Mouse (Mus musculus) hindbrain, embryonic 15.5 days (tissue): ENCODE measurements around the gene Atxn7l1. TPM values are rescaled to one million over a fixed set of nuclear protein-coding genes. Genes with fewer than 3 reads are reported as not detected.

Experiments used
- ATAC-seq: fragments of 200-750 bp; cut with Nextera tagmentation; 2 replicates; pipeline ENCODE4 v1.8.0; 2017; ENCODE audit warnings: low read depth, moderate number of reproducible peaks, moderate TSS enrichment; ENCODE audit not compliant: low FRiP score
- H3K27ac ChIP-seq: fragments of 300-500 bp; sonication (generic); replicated peaks from 2 replicates; pipeline ENCODE4 v1.5.1; 2015; ENCODE audit warnings: mild to moderate bottlenecking, inconsistent platforms
- H3K27me3 ChIP-seq: fragments of 300-500 bp; sonication (generic); 2 replicates; pipeline ENCODE4 v1.6.1; 2015; ENCODE audit warnings: control low read depth, inconsistent platforms
- H3K36me3 ChIP-seq: fragments of 300-500 bp; sonication (generic); 2 replicates; pipeline ENCODE4 v1.6.1; 2015; ENCODE audit warnings: control low read depth, inconsistent platforms
- H3K4me1 ChIP-seq: fragments of 300-500 bp; sonication (generic); replicated peaks from 2 replicates; pipeline ENCODE4 v1.6.1; 2015; ENCODE audit warnings: control low read depth, inconsistent platforms
- H3K4me2 ChIP-seq: fragments of 300-500 bp; sonication (generic); 2 replicates; pipeline ENCODE4 v1.6.1; 2015; ENCODE audit warnings: moderate library complexity, mild to moderate bottlenecking, inconsistent platforms
- H3K4me3 ChIP-seq: fragments of 300-500 bp; sonication (generic); 2 replicates; pipeline ENCODE4 v1.5.1; 2015; ENCODE audit warnings: mild to moderate bottlenecking, inconsistent platforms
- H3K9ac ChIP-seq: fragments of 300-500 bp; sonication (generic); 2 replicates; pipeline ENCODE4 v1.6.1; 2015; ENCODE audit warnings: inconsistent platforms
- H3K9me3 ChIP-seq: fragments of 300-500 bp; sonication (generic); 2 replicates; pipeline ENCODE4 v1.6.1; 2016; ENCODE audit warnings: control low read depth, inconsistent platforms
- WGBS: fragments of 180-500 bp; shearing (Covaris S2); methylation state at CpG from one replicate; pipeline ENCODE4 v1.1.7; 2015; 5-methylcytosine and 5-hydroxymethylcytosine counted together
- polyA plus RNA-seq: library from polyadenylated mRNA; unstranded; fragments of >200 nt; fragmentation: Nextera tagmentation; extraction: Ambion mirVana; gene quantifications from 2 replicates; pipeline ENCODE4 v1.2.1, GENCODE M21; 2015

Gene Atxn7l1
- polyA plus RNA-seq, 1 experiment from 2014 or later: 23.6 TPM

GRCm38 (mm10) chr12:33267965-33268364 lies 120.5 kb downstream of the Atxn7l1 start:
- Histone ChIP-seq H3K4me2 (no peak overlapping the region), H3K27ac (no peak overlapping the region), H3K27me3 (no peaks in the 10 kb centered on the region), H3K9me3 (no peaks in the 10 kb centered on the region), H3K36me3 (no peaks in the 10 kb centered on the region), H3K4me1 (peaks cover 18% of the 10 kb centered on the region), H3K4me3 (no peak overlapping the region), H3K9ac (no peak overlapping the region)
- no peak for ATAC-seq
- WGBS: 66% methylated on average over 4 of the region's 4 CpGs

- 75% methylated on average over 5 of the region's 5 CpGs for WGBS
Measured at GRCm38 (mm10) chr12:33269743-33270142, 122.2 kb downstream of the Atxn7l1 start.

DNA sequence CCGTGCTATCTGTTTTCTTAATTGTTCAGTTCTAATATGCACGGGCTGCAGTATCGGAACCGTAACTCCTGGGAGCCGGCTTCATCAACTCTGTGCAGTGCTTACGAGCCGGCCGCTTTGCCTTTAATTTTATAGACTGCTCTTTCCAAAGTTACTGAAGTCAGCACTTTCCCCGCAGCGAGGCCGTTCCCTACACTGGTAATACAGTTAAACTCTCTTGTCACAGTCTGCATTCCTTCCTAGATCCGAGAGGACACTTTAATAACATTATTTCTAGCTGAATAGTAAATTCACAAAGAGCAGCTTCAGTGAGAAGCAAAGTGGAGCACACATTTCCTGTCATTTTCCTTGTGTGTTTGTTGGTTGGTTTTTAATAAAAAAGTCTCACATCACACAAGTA lies 124.4 kb downstream of the Atxn7l1 start:
- H3K4me1 ChIP-seq: peaks cover 18% of the 10 kb centered on the region

More at GRCm38 (mm10) chr12:33269743-33270142, 122.2 kb downstream of the Atxn7l1 start:
- no peak for ATAC-seq
- Histone ChIP-seq H3K36me3 (no peaks in the 10 kb centered on the region), H3K9ac (no peak overlapping the region), H3K27ac (no peak overlapping the region), H3K4me1 (peaks cover 18% of the 10 kb centered on the region), H3K4me3 (no peak overlapping the region), H3K27me3 (no peaks in the 10 kb centered on the region), H3K4me2 (no peak overlapping the region), H3K9me3 (no peaks in the 10 kb centered on the region)

GRCm38 (mm10) chr12:33272441-33272840 lies 124.9 kb downstream of the Atxn7l1 start:
- H3K27ac ChIP-seq: 0 out of 2 replicates have a peak overlapping the region, but pooled peaks have one; percentile 26
- no peaks in the 10 kb centered on the region for H3K36me3 ChIP-seq
- no peak overlapping the region for H3K4me2 ChIP-seq
- WGBS: 48% methylated on average over 9 of the region's 9 CpGs
- H3K9me3 ChIP-seq: no peaks in the 10 kb centered on the region
- no peaks in the 10 kb centered on the region for H3K27me3 ChIP-seq
- H3K4me1 ChIP-seq: peaks cover 17% of the 10 kb centered on the region
- ATAC-seq: no peak
- no peak overlapping the region for H3K9ac ChIP-seq
- H3K4me3 ChIP-seq: no peak overlapping the region

More for the DNA sequence above, 124.4 kb downstream of the Atxn7l1 start:
- H3K4me3 ChIP-seq: no peak overlapping the region
- H3K9ac ChIP-seq: no peak overlapping the region
- ATAC-seq: 0 out of 2 replicates have a peak, but pooled peaks have one; percentile 37
- no peaks in the 10 kb centered on the region for H3K36me3 ChIP-seq
- no peak overlapping the region for H3K4me2 ChIP-seq
- 58% methylated on average over 12 of the region's 12 CpGs for WGBS
- 0 out of 2 replicates have a peak overlapping the region, but pooled peaks have one; percentile 26 for H3K27ac ChIP-seq
- H3K9me3 ChIP-seq: no peaks in the 10 kb centered on the region
- no peaks in the 10 kb centered on the region for H3K27me3 ChIP-seq

DNA sequence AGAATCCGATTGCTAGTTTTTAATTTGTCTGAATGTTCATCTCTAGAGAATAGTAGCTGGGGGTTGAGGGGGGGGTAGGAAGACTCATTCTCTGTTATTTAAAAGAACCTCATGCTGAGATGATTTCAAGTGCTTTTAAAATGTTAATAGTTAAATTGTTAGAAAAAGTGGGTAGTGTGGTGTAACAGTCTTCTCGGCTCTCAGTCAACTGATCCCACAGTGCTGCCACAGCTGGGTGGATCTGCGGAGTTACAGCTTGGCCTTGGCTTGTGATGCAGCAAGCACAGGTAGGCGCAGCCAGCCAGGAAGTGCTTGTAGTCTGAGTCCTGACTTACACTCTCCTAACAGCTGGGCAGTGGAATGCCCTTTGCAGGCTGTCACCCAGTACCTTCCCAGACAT lies 125.7 kb downstream of the Atxn7l1 start:
- H3K27ac ChIP-seq: no peak overlapping the region
- no peak for ATAC-seq
- H3K36me3 ChIP-seq: no peaks in the 10 kb centered on the region
- WGBS: 54% methylated on average over 4 of the region's 4 CpGs
- no peak overlapping the region for H3K4me2 ChIP-seq
- H3K27me3 ChIP-seq: no peaks in the 10 kb centered on the region
- H3K4me3 ChIP-seq: no peak overlapping the region
- H3K4me1 ChIP-seq: peaks cover 12% of the 10 kb centered on the region; the same call in 1 of the 2 replicates
- H3K9me3 ChIP-seq: no peaks in the 10 kb centered on the region
- no peak overlapping the region for H3K9ac ChIP-seq

GRCm38 (mm10) chr12:33273668-33274067 lies 126.2 kb downstream of the Atxn7l1 start:
- no peak overlapping the region for H3K9ac ChIP-seq
- no peak for ATAC-seq
- WGBS: 86% methylated on average over 9 of the region's 9 CpGs

GRCm38 (mm10) chr12:33276028-33276427 lies 128.5 kb downstream of the Atxn7l1 start:
- Histone ChIP-seq H3K9ac (no peak overlapping the region), H3K9me3 (no peaks in the 10 kb centered on the region), H3K27ac (no peak overlapping the region), H3K27me3 (no peaks in the 10 kb centered on the region), H3K36me3 (no peaks in the 10 kb centered on the region), H3K4me2 (no peak overlapping the region), H3K4me1 (peaks cover 12% of the 10 kb centered on the region; the same call in 1 of the 2 replicates), H3K4me3 (no peak overlapping the region)
- WGBS: 78% methylated on average over 1 of the region's 1 CpGs
- ATAC-seq: no peak

More at GRCm38 (mm10) chr12:33273668-33274067, 126.2 kb downstream of the Atxn7l1 start:
- H3K36me3 ChIP-seq: no peaks in the 10 kb centered on the region
- no peak overlapping the region for H3K4me2 ChIP-seq
- no peak overlapping the region for H3K27ac ChIP-seq
- no peaks in the 10 kb centered on the region for H3K9me3 ChIP-seq
- no peaks in the 10 kb centered on the region for H3K27me3 ChIP-seq
- peaks cover 12% of the 10 kb centered on the region; the same call in 1 of the 2 replicates for H3K4me1 ChIP-seq
- no peak overlapping the region for H3K4me3 ChIP-seq

DNA sequence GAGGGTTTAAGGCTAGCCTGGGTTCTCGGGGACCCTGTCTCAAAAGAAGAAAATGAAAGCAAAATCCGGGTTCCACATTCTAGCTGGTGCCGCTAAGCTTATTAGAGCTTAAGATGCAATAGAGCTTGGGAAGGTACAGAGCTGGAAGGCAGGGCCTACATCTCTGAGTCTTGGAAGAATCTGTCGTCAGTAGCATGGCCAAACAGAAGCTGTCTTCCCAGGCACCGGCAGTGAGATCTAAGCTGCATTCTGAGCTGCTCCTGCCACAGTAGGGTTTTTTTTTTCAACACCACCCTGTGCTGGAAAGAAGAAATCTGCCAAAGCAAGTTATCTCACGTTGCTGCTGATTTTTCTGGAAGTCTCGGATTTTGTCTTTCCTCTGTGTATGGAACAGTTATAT lies 129.9 kb downstream of the Atxn7l1 start:
- ATAC-seq: no peak
- no peak overlapping the region for H3K4me2 ChIP-seq
- peaks cover 5% of the 10 kb centered on the region; the same call in 1 of the 2 replicates for H3K4me1 ChIP-seq
- no peaks in the 10 kb centered on the region for H3K36me3 ChIP-seq
- no peaks in the 10 kb centered on the region for H3K27me3 ChIP-seq
- no peaks in the 10 kb centered on the region for H3K9me3 ChIP-seq
- H3K4me3 ChIP-seq: no peak overlapping the region
- H3K9ac ChIP-seq: no peak overlapping the region
- H3K27ac ChIP-seq: no peak overlapping the region
- 88% methylated on average over 7 of the region's 7 CpGs for WGBS

- no peak overlapping the region for H3K9ac ChIP-seq
- H3K4me2 ChIP-seq: no peak overlapping the region
- no peaks in the 10 kb centered on the region for H3K36me3 ChIP-seq
- H3K27me3 ChIP-seq: no peaks in the 10 kb centered on the region
- H3K27ac ChIP-seq: no peak overlapping the region
- no peak overlapping the region for H3K4me3 ChIP-seq
- H3K4me1 ChIP-seq: no peaks in the 10 kb centered on the region
- ATAC-seq: no peak
- H3K9me3 ChIP-seq: no peaks in the 10 kb centered on the region
- 85% methylated on average over 2 of the region's 2 CpGs for WGBS
Measured at GRCm38 (mm10) chr12:33279159-33279558, 131.7 kb downstream of the Atxn7l1 start.

DNA sequence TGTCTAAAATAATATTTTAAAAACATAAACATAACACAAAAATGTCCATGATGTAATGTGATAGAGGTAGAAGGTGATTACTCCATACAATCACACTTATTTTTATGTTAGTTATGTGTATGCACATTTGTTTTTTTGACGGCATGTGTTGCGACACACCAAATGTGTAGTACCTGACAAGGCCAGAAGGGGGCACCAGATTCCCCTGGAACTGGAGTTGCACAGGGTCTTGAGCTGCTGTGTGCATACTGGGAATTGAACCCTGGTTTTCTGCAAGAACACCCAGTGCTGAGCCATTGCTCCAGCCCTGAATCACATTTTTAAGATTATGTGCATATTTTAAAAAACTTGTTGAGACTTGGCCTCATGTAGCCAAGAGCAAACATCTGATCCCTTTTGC lies 133.3 kb downstream of the Atxn7l1 start:
- no peak overlapping the region for H3K4me3 ChIP-seq
- no peaks in the 10 kb centered on the region for H3K36me3 ChIP-seq
- H3K27ac ChIP-seq: no peak overlapping the region
- H3K4me2 ChIP-seq: no peak overlapping the region
- no peak for ATAC-seq
- no peaks in the 10 kb centered on the region for H3K9me3 ChIP-seq
- H3K4me1 ChIP-seq: peaks cover 6% of the 10 kb centered on the region
- no peaks in the 10 kb centered on the region for H3K27me3 ChIP-seq
- H3K9ac ChIP-seq: no peak overlapping the region
- WGBS: 30% methylated on average over 2 of the region's 2 CpGs

GRCm38 (mm10) chr12:33284344-33284936 lies 136.9 kb downstream of the Atxn7l1 start:
- H3K27me3 ChIP-seq: no peaks in the 10 kb centered on the region

DNA sequence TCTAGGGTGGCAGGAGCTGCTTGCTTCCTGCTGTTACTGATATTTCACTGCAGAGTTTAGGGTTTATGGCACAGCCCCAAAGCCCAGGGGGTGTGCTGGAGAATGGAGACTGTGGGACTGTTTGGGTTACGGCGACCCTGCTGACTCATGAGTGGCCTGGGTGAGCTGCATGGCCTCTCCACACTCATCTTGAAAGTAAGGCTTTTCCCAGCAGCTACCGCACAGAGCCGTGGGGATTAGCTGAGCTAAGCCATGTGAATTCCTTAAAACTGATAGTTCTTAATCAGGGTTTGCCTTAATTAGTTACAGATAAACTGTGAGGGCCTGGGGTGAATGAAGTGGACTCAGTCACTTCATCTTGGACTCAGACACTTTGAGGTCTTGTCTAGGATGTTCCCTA lies 137.9 kb downstream of the Atxn7l1 start:
- Histone ChIP-seq H3K9ac (no peak overlapping the region), H3K4me1 (peaks cover 29% of the 10 kb centered on the region), H3K27me3 (no peaks in the 10 kb centered on the region), H3K4me3 (no peak overlapping the region), H3K4me2 (no peak overlapping the region), H3K9me3 (no peaks in the 10 kb centered on the region), H3K27ac (0 out of 2 replicates have a peak overlapping the region, but pooled peaks have one; percentile 24), H3K36me3 (no peaks in the 10 kb centered on the region)
- 62% methylated on average over 4 of the region's 4 CpGs for WGBS
- no peak for ATAC-seq

More at GRCm38 (mm10) chr12:33284344-33284936, 136.9 kb downstream of the Atxn7l1 start:
- H3K4me2 ChIP-seq: no peak overlapping the region
- no peaks in the 10 kb centered on the region for H3K9me3 ChIP-seq
- 85% methylated on average over 8 of the region's 8 CpGs for WGBS
- H3K4me3 ChIP-seq: no peak overlapping the region
- H3K36me3 ChIP-seq: no peaks in the 10 kb centered on the region
- no peak overlapping the region for H3K27ac ChIP-seq
- no peak overlapping the region for H3K9ac ChIP-seq
- ATAC-seq: no peak
- peaks cover 29% of the 10 kb centered on the region for H3K4me1 ChIP-seq
